Mouse (Mus musculus) CH12.LX (cell line): Measurements from ENCODE around the gene St7. TPM values are rescaled to one million over a fixed set of nuclear protein-coding genes. Genes with fewer than 3 reads are reported as not detected.

Source experiments
- DNase-seq: peaks from one replicate; pipeline ENCODE4 v3.0.0-alpha.2; 2013; ENCODE audit errors: extremely low read depth
- H3K27ac ChIP-seq: 2 replicates; pipeline ENCODE4 v1.5.1; 2012; ENCODE audit warnings: low read depth, mild to moderate bottlenecking, control low read depth, moderate library complexity; ENCODE audit not compliant: insufficient read depth
- H3K27me3 ChIP-seq: replicated peaks from 2 replicates; pipeline ENCODE3; 2012; ENCODE audit warnings: inconsistent platforms
- H3K36me3 ChIP-seq, 2 experiments: replicated peaks in 1 of 2; 2 replicates each; pipeline versions ENCODE3 to v1.6.1; 2012; ENCODE audit warnings: inconsistent platforms in 1 of 2, low read length in 1 of 2, mild to moderate bottlenecking in 1 of 2, mixed read lengths in 1 of 2, moderate library complexity in 1 of 2; ENCODE audit not compliant: control insufficient read depth in 1 of 2, insufficient read depth in 1 of 2
- H3K4me1 ChIP-seq, 2 experiments: 2 replicates each; pipeline ENCODE4 v1.6.1; 2012; ENCODE audit warnings: inconsistent platforms in 1 of 2, moderate library complexity in 1 of 2; ENCODE audit not compliant: insufficient read depth in 2 of 2, control insufficient read depth in 1 of 2
- H3K4me2 ChIP-seq: 2 replicates; pipeline ENCODE4 v1.6.1; 2012; ENCODE audit warnings: low read depth, mild to moderate bottlenecking, control low read depth; ENCODE audit not compliant: poor library complexity, insufficient read depth, severe bottlenecking
- H3K4me3 ChIP-seq, 3 experiments: fragments of 150-350 bp in 1 of 3; sonication (generic) in 1 of 3; replicated peaks in 1 of 3; 2 replicates each; pipeline versions ENCODE3 to v1.5.1; 2011 to 2012; ENCODE audit warnings: low read depth in 2 of 3, low read length in 2 of 3, mild to moderate bottlenecking in 2 of 3, moderate library complexity in 2 of 3, control low read depth in 1 of 3, improper control_type of control experiment in 1 of 3, inconsistent platforms in 1 of 3, mixed read lengths in 1 of 3; ENCODE audit not compliant: poor library complexity in 1 of 3
- H3K79me2 ChIP-seq: replicated peaks from 2 replicates; pipeline ENCODE4 v1.6.1; 2012; ENCODE audit warnings: mild to moderate bottlenecking, moderate library complexity; ENCODE audit not compliant: control insufficient read depth, poor library complexity, insufficient read depth, severe bottlenecking; ENCODE audit errors: extremely low read depth
- H3K9ac ChIP-seq: 2 replicates; pipeline ENCODE4 v1.6.1; 2012; ENCODE audit warnings: low read depth, mild to moderate bottlenecking, control low read depth, moderate library complexity; ENCODE audit not compliant: insufficient read depth
- H3K9me3 ChIP-seq: replicated peaks from 2 replicates; pipeline ENCODE3; 2012; ENCODE audit warnings: low read length, inconsistent platforms, mixed read lengths
- BHLHE40 ChIP-seq: IDR thresholded peaks from 2 replicates; pipeline ENCODE4 v1.6.1; 2011; ENCODE audit warnings: mild to moderate bottlenecking, low read depth, low read length, improper control_type of control experiment
- CHD1 ChIP-seq: IDR thresholded peaks from 2 replicates; pipeline ENCODE4 v1.6.1; 2012; ENCODE audit warnings: low read depth, low read length, improper control_type of control experiment, inconsistent platforms
- CHD2 ChIP-seq: IDR thresholded peaks from 2 replicates; pipeline ENCODE4 v1.6.1; 2011; ENCODE audit warnings: low read length, improper control_type of control experiment
- CTCF ChIP-seq, 2 experiments: IDR thresholded peaks in 1 of 2; conservative IDR thresholded peaks in 1 of 2; 2 replicates each; pipeline ENCODE4 v1.5.1; 2011 to 2012; ENCODE audit warnings: low read depth in 2 of 2, low read length in 2 of 2, improper control_type of control experiment in 1 of 2, inconsistent platforms in 1 of 2, mild to moderate bottlenecking in 1 of 2, moderate library complexity in 1 of 2
- ELF1 ChIP-seq: IDR thresholded peaks from 2 replicates; pipeline ENCODE4 v1.6.1; 2014; ENCODE audit warnings: low read depth, mild to moderate bottlenecking, inconsistent platforms, low read length, improper control_type of control experiment
- ETS1 ChIP-seq: conservative IDR thresholded peaks from 2 replicates; pipeline ENCODE4 v1.6.1; 2012; ENCODE audit warnings: low read depth, mild to moderate bottlenecking, inconsistent platforms, low read length, improper control_type of control experiment, moderate library complexity
- GABPA ChIP-seq: IDR thresholded peaks from 2 replicates; pipeline ENCODE4 v1.6.1; 2012; ENCODE audit warnings: low read depth, low read length, improper control_type of control experiment, inconsistent platforms; ENCODE audit not compliant: insufficient replicate concordance
- HCFC1 ChIP-seq: IDR thresholded peaks from 2 replicates; pipeline ENCODE4 v1.6.1; 2012; ENCODE audit warnings: low read depth, mild to moderate bottlenecking, inconsistent platforms, low read length, improper control_type of control experiment
- IRF4 ChIP-seq: IDR thresholded peaks from 2 replicates; pipeline ENCODE4 v1.6.1; 2014; ENCODE audit warnings: low read depth, mild to moderate bottlenecking, inconsistent platforms, low read length, improper control_type of control experiment
- JUN ChIP-seq: IDR thresholded peaks from 2 replicates; pipeline ENCODE4 v1.6.1; 2011; ENCODE audit warnings: low read depth, mild to moderate bottlenecking, low read length, improper control_type of control experiment, moderate library complexity; ENCODE audit not compliant: insufficient read depth
- MAX ChIP-seq: IDR thresholded peaks from 2 replicates; pipeline ENCODE4 v1.6.1; 2011; ENCODE audit warnings: low read length, improper control_type of control experiment
- MEF2A ChIP-seq: IDR thresholded peaks from 2 replicates; pipeline ENCODE4 v1.6.1; 2014; ENCODE audit warnings: low read depth, mild to moderate bottlenecking, inconsistent platforms, low read length, improper control_type of control experiment, borderline replicate concordance
- MXI1 ChIP-seq: IDR thresholded peaks from 2 replicates; pipeline ENCODE4 v1.6.1; 2011; ENCODE audit warnings: mild to moderate bottlenecking, low read depth, low read length, improper control_type of control experiment
- NRF1 ChIP-seq: IDR thresholded peaks from 2 replicates; pipeline ENCODE4 v1.6.1; 2014; ENCODE audit warnings: low read depth, mild to moderate bottlenecking, inconsistent platforms, low read length, improper control_type of control experiment, moderate library complexity
- PAX5 ChIP-seq: IDR thresholded peaks from 2 replicates; pipeline ENCODE4 v1.6.1; 2012; ENCODE audit warnings: low read length, inconsistent platforms, mixed read lengths
- POLR2A ChIP-seq: IDR thresholded peaks from 2 replicates; pipeline ENCODE4 v1.6.1; 2011; ENCODE audit warnings: low read depth, mild to moderate bottlenecking, improper control_type of control experiment, low read length
- RAD21 ChIP-seq: IDR thresholded peaks from 2 replicates; pipeline ENCODE4 v1.6.1; 2011; ENCODE audit warnings: low read depth, mild to moderate bottlenecking, low read length, improper control_type of control experiment, moderate library complexity
- RCOR1 ChIP-seq: conservative IDR thresholded peaks from 2 replicates; pipeline ENCODE4 v1.6.1; 2012; ENCODE audit warnings: low read depth, mild to moderate bottlenecking, inconsistent platforms, low read length, improper control_type of control experiment
- TBP ChIP-seq: conservative IDR thresholded peaks from 2 replicates; pipeline ENCODE4 v1.6.1; 2011; ENCODE audit warnings: low read depth, low read length, improper control_type of control experiment
- UBTF ChIP-seq: IDR thresholded peaks from 2 replicates; pipeline ENCODE4 v1.6.1; 2012; ENCODE audit warnings: low read depth, mild to moderate bottlenecking, inconsistent platforms, low read length, improper control_type of control experiment, moderate library complexity
- USF2 ChIP-seq: conservative IDR thresholded peaks from 2 replicates; pipeline ENCODE4 v1.6.1; 2011; ENCODE audit warnings: low read depth, low read length, improper control_type of control experiment
- ZKSCAN1 ChIP-seq: IDR thresholded peaks from 2 replicates; pipeline ENCODE4 v1.6.1; 2012; ENCODE audit warnings: low read depth, inconsistent platforms, low read length, improper control_type of control experiment, borderline replicate concordance
- ZMIZ1 ChIP-seq: IDR thresholded peaks from 2 replicates; pipeline ENCODE4 v1.6.1; 2012; ENCODE audit warnings: low read depth, mild to moderate bottlenecking, inconsistent platforms, low read length, improper control_type of control experiment
- ZNF384 ChIP-seq: IDR thresholded peaks from 2 replicates; pipeline ENCODE4 v1.6.1; 2012; ENCODE audit warnings: low read depth, low read length, improper control_type of control experiment, inconsistent platforms
- dilution Hi-C: fragments of 300-500 bp; cut with MboI; formaldehyde crosslinking; loops from 2 replicates; pipeline ENCODE4 v1.14.3; 2020; ENCODE audit warnings: low sequenced_read_pairs; ENCODE audit not compliant: extremely low pct_unique_long_range_greater_than_20kb, extremely low pct_ligation_motif_present
- in situ Hi-C: fragments of 300-500 bp; cut with MboI; formaldehyde crosslinking; loops from 3 replicates; pipeline ENCODE4 v1.14.3; 2019; ENCODE audit warnings: low sequenced_read_pairs, low pct_ligation_motif_present, low pct_unique_long_range_greater_than_20kb, mixed read lengths
- polyA plus RNA-seq: library from polyadenylated mRNA; unstranded; fragments of >175 nt; gene quantifications from 2 replicates; pipeline ENCODE4 v1.2.1, GENCODE M21; 2012; ENCODE audit warnings: low read depth; ENCODE audit not compliant: insufficient read length
- total RNA-seq, 2 experiments: library from RNA; depleted of rRNA; stranded (reverse); fragments of 300-350 nt in 1 of 2; fragments of >200 nt in 1 of 2; gene quantifications; 2 replicates each; pipeline ENCODE4 v1.2.3; 2012 to 2014

Gene St7
- total and polyA plus RNA-seq, 3 experiments = 33.9 to 64.1 (median 35.3) TPM

DNA sequence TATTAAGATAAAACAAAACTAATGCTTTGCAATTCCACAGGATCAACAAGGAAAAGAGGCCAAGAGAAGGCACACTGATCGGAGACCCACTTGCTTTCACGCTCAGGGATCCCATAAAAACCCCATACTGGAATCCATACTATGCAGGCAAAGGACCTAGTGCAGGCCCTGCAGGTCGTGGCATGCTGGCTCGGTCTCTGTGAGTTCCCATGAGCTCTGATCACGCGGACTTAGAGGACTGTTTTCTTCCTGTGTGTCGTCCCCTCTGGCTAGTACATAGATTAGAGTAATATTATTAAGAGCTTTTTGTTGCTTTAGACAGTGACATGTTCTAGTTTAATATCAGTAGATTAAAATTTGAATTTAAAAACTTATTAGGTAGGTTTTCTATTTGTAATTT lies 83.3 kb downstream of the St7 start:
- H3K4me3 ChIP-seq = no peak overlapping the region
- no peak overlapping the region for H3K9ac ChIP-seq
- peaks cover 19 to 65% of the 10 kb centered on the region in 2 experiments for H3K4me1 ChIP-seq
- peaks cover 0 to 13% of the 10 kb centered on the region in 2 experiments for H3K36me3 ChIP-seq
- peak overlapping the region; percentile 34 for H3K4me2 ChIP-seq
- in situ Hi-C loops (no loop called here), dilution Hi-C loops (no loop called here)
- H3K27me3 ChIP-seq = no peaks in the 10 kb centered on the region
- no peak overlapping the region for H3K27ac ChIP-seq
- TF ChIP-seq PAX5 (no peak), MXI1 (no peak), ZKSCAN1 (no peak), ELF1 (no peak), RAD21 (no peak), JUN (no peak), CHD2 (no peak), MEF2A (0 out of 2 replicates have a peak, but pooled peaks have one; percentile 21), POLR2A (no peak), IRF4 (no peak), ZMIZ1 (no peak), MAX (peak; percentile 28; the same call in 1 of the 2 replicates), TBP (no peak), USF2 (no peak), GABPA (no peak), ZNF384 (no peak), UBTF (no peak), RCOR1 (no peak), BHLHE40 (0 out of 2 replicates have a peak, but pooled peaks have one; percentile 24), ETS1 (no peak), NRF1 (no peak), CTCF (conservative IDR thresholded peaks at IDR 0.05 in 1 of 2, IDR thresholded peaks at IDR 0.05 in 1 of 2; ENCODE audit: low read depth in 2 of 2, low read length in 2 of 2) (no peak), HCFC1 (no peak), CHD1 (peak; percentile 88; the same call in 1 of the 2 replicates)
- H3K9me3 ChIP-seq = peaks cover 5% of the 10 kb centered on the region
- H3K79me2 ChIP-seq = peaks cover 11% of the 10 kb centered on the region; the same call in 1 of the 2 replicates
- DNase-seq = peak; percentile 58
